Mouse (Mus musculus) midbrain, embryonic 16.5 days (tissue): ENCODE data around the gene Lrp5. TPM values are rescaled to one million over a fixed set of nuclear protein-coding genes. Genes with fewer than 3 reads are reported as not detected.

ENCODE experiments used
- ATAC-seq: fragments of 200-750 bp; cut with Nextera tagmentation; 2 replicates; pipeline ENCODE4 v1.8.0; 2017; ENCODE audit warnings: moderate TSS enrichment
- H3K27ac ChIP-seq: fragments of 300-500 bp; sonication (generic); 2 replicates; pipeline ENCODE4 v1.5.1; 2014; ENCODE audit warnings: mild to moderate bottlenecking, low read length, mixed read lengths
- H3K27me3 ChIP-seq: fragments of 300-500 bp; sonication (generic); 2 replicates; pipeline ENCODE4 v1.6.1; 2014; ENCODE audit warnings: low read depth, low read length, mixed read lengths; ENCODE audit not compliant: control insufficient read depth, insufficient read depth
- H3K36me3 ChIP-seq: fragments of 300-500 bp; sonication (generic); 2 replicates; pipeline ENCODE4 v1.6.1; 2014; ENCODE audit warnings: mild to moderate bottlenecking, low read length, moderate library complexity, mixed read lengths; ENCODE audit not compliant: control insufficient read depth, insufficient read depth
- H3K4me1 ChIP-seq: fragments of 300-500 bp; sonication (generic); 2 replicates; pipeline ENCODE4 v1.6.1; 2014; ENCODE audit warnings: mild to moderate bottlenecking, low read length, mixed read lengths; ENCODE audit not compliant: control insufficient read depth, insufficient read depth
- H3K4me2 ChIP-seq: fragments of 300-500 bp; sonication (generic); 2 replicates; pipeline ENCODE4 v1.6.1; 2014; ENCODE audit warnings: mild to moderate bottlenecking, low read length, mixed read lengths
- H3K4me3 ChIP-seq: fragments of 300-500 bp; sonication (generic); 2 replicates; pipeline ENCODE4 v1.5.1; 2014; ENCODE audit warnings: low read depth, mild to moderate bottlenecking, low read length, moderate library complexity, mixed read lengths
- H3K9ac ChIP-seq: fragments of 300-500 bp; sonication (generic); 2 replicates; pipeline ENCODE4 v1.6.1; 2014; ENCODE audit warnings: low read depth, low read length, mixed read lengths
- H3K9me3 ChIP-seq: fragments of 300-500 bp; sonication (generic); replicated peaks from 2 replicates; pipeline ENCODE4 v1.6.1; 2014; ENCODE audit warnings: mild to moderate bottlenecking, low read length, mixed read lengths; ENCODE audit not compliant: control insufficient read depth, poor library complexity, severe bottlenecking
- WGBS: fragments of 180-500 bp; shearing (Covaris S2); extraction: QIAGEN DNeasy Blood & Tissue Kit; methylation state at CpG from one replicate; pipeline ENCODE4 v1.1.7; 2014; 5-methylcytosine and 5-hydroxymethylcytosine counted together
- polyA plus RNA-seq: library from polyadenylated mRNA; unstranded; fragments of >200 nt; fragmentation: Nextera tagmentation; extraction: Ambion mirVana; gene quantifications from 2 replicates; pipeline ENCODE4 v1.2.1, GENCODE M21; 2015

The Lrp5 gene
- polyA plus RNA-seq, 1 experiment from 2014 or later: 0.89 TPM

- Histone ChIP-seq H3K9me3 (no peaks in the 10 kb centered on the region), H3K9ac (no peak overlapping the region), H3K4me2 (no peak overlapping the region), H3K27me3 (no peaks in the 10 kb centered on the region), H3K4me1 (peaks cover 4% of the 10 kb centered on the region; the same call in 1 of the 2 replicates), H3K36me3 (no peaks in the 10 kb centered on the region), H3K27ac (no peak overlapping the region), H3K4me3 (no peak overlapping the region)
- no peak for ATAC-seq
- WGBS: 96% methylated on average over 8 of the region's 8 CpGs
Measured at GRCm38 (mm10) chr19:3554785-3555184, 131.6 kb downstream of the Lrp5 start.

- Histone ChIP-seq H3K9me3 (no peaks in the 10 kb centered on the region), H3K9ac (no peak overlapping the region), H3K27ac (no peak overlapping the region), H3K27me3 (no peaks in the 10 kb centered on the region), H3K4me2 (no peak overlapping the region), H3K36me3 (no peaks in the 10 kb centered on the region), H3K4me3 (no peak overlapping the region), H3K4me1 (peaks cover 4% of the 10 kb centered on the region; the same call in 1 of the 2 replicates)
- WGBS: 78% methylated on average over 4 of the region's 4 CpGs
- ATAC-seq: no peak
Measured at GRCm38 (mm10) chr19:3551573-3552159, 134.7 kb downstream of the Lrp5 start.

GRCm38 (mm10) chr19:3550101-3550500, 136.3 kb downstream of the Lrp5 start:
- Histone ChIP-seq H3K9ac (no peak overlapping the region), H3K27me3 (no peaks in the 10 kb centered on the region), H3K36me3 (no peaks in the 10 kb centered on the region), H3K9me3 (no peaks in the 10 kb centered on the region), H3K27ac (no peak overlapping the region), H3K4me3 (no peak overlapping the region), H3K4me1 (peaks cover 4% of the 10 kb centered on the region; the same call in 1 of the 2 replicates), H3K4me2 (no peak overlapping the region)
- whole genome bisulfite sequencing: 96% methylated on average over 1 of the region's 1 CpGs
- no peak for ATAC-seq

- H3K9ac ChIP-seq: no peak overlapping the region
- ATAC-seq: no peak
- no peak overlapping the region for H3K4me2 ChIP-seq
- no peaks in the 10 kb centered on the region for H3K27me3 ChIP-seq
- no peaks in the 10 kb centered on the region for H3K36me3 ChIP-seq
- H3K4me3 ChIP-seq: no peak overlapping the region
- H3K27ac ChIP-seq: no peak overlapping the region
- no peaks in the 10 kb centered on the region for H3K9me3 ChIP-seq
- WGBS: 95% methylated on average over 1 of the region's 1 CpGs
- peaks cover 4% of the 10 kb centered on the region; the same call in 1 of the 2 replicates for H3K4me1 ChIP-seq
Measured at GRCm38 (mm10) chr19:3549263-3549662, 137.1 kb downstream of the Lrp5 start.

- 91% methylated on average over 1 of the region's 1 CpGs for WGBS
- H3K9me3 ChIP-seq: no peaks in the 10 kb centered on the region
- no peak overlapping the region for H3K4me3 ChIP-seq
- ATAC-seq: no peak
- no peak overlapping the region for H3K27ac ChIP-seq
- no peak overlapping the region for H3K4me2 ChIP-seq
- H3K27me3 ChIP-seq: no peaks in the 10 kb centered on the region
- no peak overlapping the region for H3K9ac ChIP-seq
- H3K4me1 ChIP-seq: peaks cover 6% of the 10 kb centered on the region; the same call in 1 of the 2 replicates
- H3K36me3 ChIP-seq: no peaks in the 10 kb centered on the region
Measured at GRCm38 (mm10) chr19:3548311-3548710, 138.1 kb downstream of the Lrp5 start.

GRCm38 (mm10) chr19:3544995-3545394, 141.4 kb downstream of the Lrp5 start:
- Histone ChIP-seq H3K27ac (no peak overlapping the region), H3K9ac (no peak overlapping the region), H3K27me3 (no peaks in the 10 kb centered on the region), H3K4me1 (0 out of 2 replicates have a peak, but pooled peaks cover 2% of the 10 kb centered on the region), H3K4me2 (no peak overlapping the region), H3K36me3 (no peaks in the 10 kb centered on the region), H3K9me3 (no peaks in the 10 kb centered on the region), H3K4me3 (no peak overlapping the region)
- no peak for ATAC-seq
- 91% methylated on average over 2 of the region's 2 CpGs for whole genome bisulfite sequencing

- Histone ChIP-seq H3K9me3 (no peaks in the 10 kb centered on the region), H3K27ac (no peak overlapping the region), H3K4me3 (no peak overlapping the region), H3K36me3 (no peaks in the 10 kb centered on the region), H3K4me1 (0 out of 2 replicates have a peak, but pooled peaks cover 2% of the 10 kb centered on the region), H3K9ac (no peak overlapping the region), H3K27me3 (no peaks in the 10 kb centered on the region), H3K4me2 (no peak overlapping the region)
- WGBS: 91% methylated on average over 4 of the region's 4 CpGs
- no peak for ATAC-seq
Measured at GRCm38 (mm10) chr19:3542591-3542990, 143.8 kb downstream of the Lrp5 start.

- H3K9ac ChIP-seq: no peak overlapping the region
- no peaks in the 10 kb centered on the region for H3K27me3 ChIP-seq
- H3K4me3 ChIP-seq: no peak overlapping the region
- ATAC-seq: no peak
- H3K4me2 ChIP-seq: no peak overlapping the region
- 0 out of 2 replicates have a peak, but pooled peaks cover 2% of the 10 kb centered on the region for H3K4me1 ChIP-seq
- WGBS: 98% methylated on average over 5 of the region's 5 CpGs
- no peaks in the 10 kb centered on the region for H3K36me3 ChIP-seq
- H3K9me3 ChIP-seq: no peaks in the 10 kb centered on the region
- no peak overlapping the region for H3K27ac ChIP-seq
Measured at GRCm38 (mm10) chr19:3540997-3541396, 145.4 kb downstream of the Lrp5 start.

- H3K4me2 ChIP-seq: no peak overlapping the region
- H3K27me3 ChIP-seq: no peaks in the 10 kb centered on the region
- no peak overlapping the region for H3K9ac ChIP-seq
- ATAC-seq: no peak
- H3K4me1 ChIP-seq: 0 out of 2 replicates have a peak, but pooled peaks cover 2% of the 10 kb centered on the region
- WGBS: 84% methylated on average over 2 of the region's 2 CpGs
- H3K9me3 ChIP-seq: no peaks in the 10 kb centered on the region
- H3K27ac ChIP-seq: no peak overlapping the region
- H3K36me3 ChIP-seq: no peaks in the 10 kb centered on the region
- no peak overlapping the region for H3K4me3 ChIP-seq
Measured at GRCm38 (mm10) chr19:3540254-3540653, 146.1 kb downstream of the Lrp5 start.
